Mouse (Mus musculus): Measurements from ENCODE around the gene Adap1.
A peak's percentile ranks its signal among the peaks of the same experiment; 100 is the strongest.

The Adap1 gene

DNA sequence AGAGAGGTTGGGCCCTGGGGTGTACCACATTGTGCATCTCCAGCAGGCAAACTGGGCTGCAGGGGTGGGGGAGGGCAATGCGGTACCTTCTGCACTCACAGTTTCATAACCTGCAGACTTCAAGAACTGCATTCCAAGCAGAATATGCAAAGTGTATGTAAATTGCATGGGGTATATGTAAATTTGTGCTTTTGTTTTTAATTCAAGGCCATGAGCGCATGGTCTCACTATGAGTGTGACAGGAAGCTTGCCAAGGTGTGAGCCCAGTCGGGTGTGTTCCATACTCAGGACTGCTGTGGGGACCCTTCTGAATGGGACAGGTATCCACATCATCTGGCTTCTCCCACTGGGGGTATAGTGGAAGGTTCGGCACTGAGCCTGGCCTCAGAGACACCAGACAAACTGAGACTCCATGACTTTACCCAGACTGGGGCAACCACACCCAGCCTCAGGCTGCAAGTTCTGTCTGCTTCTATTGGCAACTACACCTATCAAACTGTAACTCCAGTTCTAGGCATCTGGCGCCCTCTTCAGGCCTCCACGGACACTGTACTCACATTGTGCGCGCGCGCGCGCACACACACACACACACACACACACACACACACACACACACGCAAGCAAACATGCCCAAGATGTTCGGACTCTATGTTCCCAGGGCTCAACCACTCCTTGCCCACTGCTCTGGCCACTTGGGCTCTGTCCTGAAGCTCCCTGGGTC is 41.8 kb downstream of the Adap1 start:
- DNase-seq, result no peak

- DNase-seq, result peak; percentile 77
These were observed 43.2 kb downstream of the Adap1 start for GRCm38 (mm10) chr5:139282191-139282590.

DNA sequence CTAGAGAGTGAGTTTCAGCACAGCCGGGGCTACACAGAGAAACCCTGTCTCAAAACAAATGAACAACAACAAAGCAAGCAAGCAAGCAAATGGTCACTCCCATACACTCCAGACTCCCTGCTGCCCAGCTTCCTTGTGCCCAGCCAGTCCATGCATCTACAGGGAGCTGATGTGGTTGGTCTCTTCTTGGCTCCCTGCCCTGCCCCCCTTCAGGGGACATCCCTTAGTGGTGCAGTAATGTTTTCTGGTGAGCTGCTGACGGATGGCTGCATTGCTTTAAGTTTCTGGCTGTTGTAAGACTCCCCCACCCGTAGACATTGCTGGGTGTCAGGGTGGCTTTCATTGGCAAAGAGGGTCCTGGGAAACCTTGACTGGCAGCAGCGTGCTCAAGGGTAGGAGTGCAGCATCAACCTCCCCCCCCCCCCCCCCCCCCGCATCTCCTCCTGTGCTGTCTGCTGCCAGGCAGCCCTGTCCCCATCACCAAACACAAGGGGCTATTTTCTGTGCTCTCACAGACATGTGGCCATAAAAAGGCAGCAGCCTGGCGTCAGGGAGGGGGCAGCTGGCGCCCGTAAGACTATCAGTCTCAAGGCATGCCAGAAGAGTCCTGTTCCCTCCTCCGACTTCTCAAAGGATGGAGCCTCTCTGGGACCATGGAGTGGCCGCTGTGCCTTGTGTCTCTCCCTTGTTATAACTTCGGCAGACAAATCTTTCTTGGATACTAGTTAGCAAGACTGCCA is 43.9 kb downstream of the Adap1 start:
- no peak for DNase-seq

GRCm38 (mm10) chr5:139277287-139277686 is 48.1 kb downstream of the Adap1 start:
- DNase-seq, result no peak

DNA sequence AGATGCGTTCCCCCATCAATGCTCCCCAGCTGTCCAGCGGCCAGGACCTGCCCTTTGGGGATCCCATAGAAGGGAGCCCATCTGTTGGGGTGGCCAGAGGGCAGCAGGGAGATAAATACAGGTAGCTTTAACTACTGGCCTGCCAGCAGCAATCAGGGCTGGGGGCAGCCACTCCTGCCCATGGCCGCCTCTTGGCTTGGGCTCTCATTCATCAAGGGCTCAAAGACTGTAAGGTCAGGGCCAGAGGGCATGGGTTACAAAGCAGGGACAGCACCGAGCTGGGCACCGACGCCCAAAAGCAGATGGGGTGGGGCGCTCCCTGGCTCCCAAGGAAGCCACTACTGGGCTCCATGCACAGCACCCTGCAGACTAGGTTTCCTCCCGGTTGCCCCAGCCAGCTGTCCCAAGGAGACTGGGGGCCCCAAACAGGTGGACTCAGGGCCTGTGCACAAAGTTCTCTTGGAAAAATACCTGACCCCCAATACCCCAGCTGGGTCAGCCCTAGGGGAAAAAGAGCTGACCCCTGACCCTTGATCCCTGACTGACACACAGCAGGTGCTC is 53.3 kb downstream of the Adap1 start:
- no peak for DNase-seq

DNA sequence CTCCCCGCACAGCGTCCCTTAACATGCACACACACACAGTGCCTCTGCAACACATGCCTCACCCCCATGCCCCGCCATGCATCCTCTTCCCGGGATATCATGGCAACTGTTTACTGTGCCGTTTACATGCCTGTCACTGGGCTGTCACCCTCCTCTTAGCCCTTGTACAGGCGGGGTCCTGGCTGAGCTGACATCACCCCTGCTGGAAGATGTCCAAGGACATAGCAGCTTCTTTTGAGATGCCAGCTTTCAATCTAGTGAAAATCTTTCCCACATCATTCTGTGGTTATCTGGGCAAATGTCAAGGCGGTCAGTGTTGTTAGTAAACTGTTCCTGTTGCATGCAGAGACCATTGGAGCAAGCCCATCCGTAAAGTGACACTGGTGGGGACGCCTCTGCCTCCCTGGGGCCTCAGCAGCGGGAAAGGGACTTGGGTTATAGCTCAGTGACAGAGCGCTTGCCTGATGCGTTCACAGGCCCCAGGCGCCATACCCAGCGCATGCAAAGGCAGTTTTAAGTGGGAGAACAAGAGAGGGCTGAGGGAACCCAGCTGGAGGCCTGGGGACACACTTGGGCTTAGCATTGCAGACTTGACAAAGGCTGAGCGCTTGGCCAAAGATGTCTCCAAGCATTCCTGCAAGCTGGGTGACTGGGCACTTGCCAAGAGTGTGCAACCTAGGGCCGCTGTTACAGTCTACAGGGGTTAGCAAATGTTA is 54.5 kb downstream of the Adap1 start:
- DNase-seq, result no peak

- no peak for DNase-seq
These were observed 57.8 kb downstream of the Adap1 start for GRCm38 (mm10) chr5:139267661-139268060.

DNA sequence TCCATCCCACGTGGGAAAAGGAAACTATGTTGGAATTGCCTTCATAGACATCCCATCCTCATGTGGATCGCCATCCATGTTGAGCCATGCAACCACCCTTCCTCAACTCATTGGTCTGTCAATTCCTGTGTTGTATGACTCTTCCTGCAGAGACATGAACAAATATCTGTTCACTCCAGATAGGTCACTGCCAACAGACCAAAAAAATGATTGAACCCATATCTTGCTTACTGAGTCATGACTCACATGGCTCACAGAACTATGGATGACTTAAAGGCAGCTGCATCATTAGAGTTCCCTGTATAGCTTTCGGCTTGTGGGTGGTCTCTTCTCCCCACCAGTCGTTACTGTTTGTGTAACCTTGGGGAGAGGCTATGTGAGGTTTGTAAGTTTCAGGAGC is 64.0 kb downstream of the Adap1 start:
- DNase-seq, result no peak

DNA sequence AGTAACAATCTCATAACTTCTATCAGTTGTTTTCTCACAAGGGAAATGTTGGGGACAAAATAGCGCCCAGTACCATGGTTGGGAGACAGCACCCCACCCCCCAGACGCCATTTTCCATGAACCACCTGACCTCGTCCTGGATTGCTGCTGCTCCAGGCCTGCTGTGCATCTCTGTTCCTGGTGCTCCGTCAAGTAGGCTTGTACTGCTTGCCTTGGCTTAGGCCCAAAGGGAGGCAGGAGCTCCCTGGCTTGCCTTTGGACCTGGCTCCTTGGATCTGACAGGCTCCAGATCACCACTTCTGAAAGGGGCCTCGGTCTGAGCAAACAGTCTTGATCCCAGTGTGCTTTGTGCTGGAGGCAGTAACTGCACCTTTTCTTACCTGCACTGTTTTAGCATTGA is 65.6 kb downstream of the Adap1 start:
- peak; percentile 57 for DNase-seq

GRCm38 (mm10) chr5:139258371-139259035 is 66.9 kb downstream of the Adap1 start:
- no peak for DNase-seq

- DNase-seq, result no peak
These were observed 67.6 kb downstream of the Adap1 start for GRCm38 (mm10) chr5:139257818-139258217.

- DNase-seq, result no peak
These were observed 68.2 kb downstream of the Adap1 start for GRCm38 (mm10) chr5:139257265-139257664.

DNA sequence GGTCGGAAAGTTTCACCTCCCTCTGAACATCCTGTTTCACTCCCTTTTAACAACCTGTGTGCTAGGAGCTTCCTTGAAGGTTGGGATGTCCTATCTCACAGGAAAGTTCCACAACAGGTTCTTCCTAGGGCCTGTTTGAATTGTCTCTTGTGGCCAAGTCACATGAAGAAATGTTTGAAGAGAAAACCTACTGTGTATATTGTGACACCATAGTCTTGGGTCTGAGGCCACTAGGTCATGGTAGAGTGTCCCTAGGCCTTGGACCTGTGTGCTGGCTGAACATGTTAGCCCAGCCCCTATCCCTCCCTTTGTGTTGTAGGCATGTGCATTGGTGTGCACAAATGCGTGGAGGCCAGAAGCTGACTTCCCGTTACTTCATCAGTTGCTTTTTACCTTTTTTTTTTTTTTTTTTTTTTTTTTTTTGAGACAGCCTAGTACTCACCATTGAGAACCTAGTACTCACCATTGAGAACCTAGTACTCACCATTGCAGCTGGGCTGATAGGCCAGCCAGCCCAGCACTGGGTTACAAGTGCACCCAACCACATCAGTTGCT is 69.1 kb downstream of the Adap1 start:
- DNase-seq, result no peak

DNA sequence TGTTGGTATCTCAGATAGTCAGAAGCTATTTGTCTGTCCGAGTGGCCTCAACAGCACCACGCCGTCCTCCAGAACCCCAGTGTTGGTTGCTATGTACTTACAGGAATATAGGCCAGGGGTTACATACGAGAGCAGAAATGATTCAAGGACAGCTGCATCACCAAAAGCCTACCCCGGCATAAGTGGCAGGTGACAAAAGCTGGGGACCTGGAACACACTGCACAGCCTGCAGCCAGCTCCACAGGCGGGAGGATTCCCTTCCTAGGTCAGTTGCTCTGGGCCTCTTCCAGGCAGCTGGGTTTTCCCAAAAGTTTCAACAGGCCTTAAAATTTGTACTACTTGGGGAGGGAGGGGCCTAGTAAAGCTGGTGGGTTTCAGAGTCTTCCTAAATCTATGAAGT is 69.6 kb downstream of the Adap1 start:
- no peak for DNase-seq

DNA sequence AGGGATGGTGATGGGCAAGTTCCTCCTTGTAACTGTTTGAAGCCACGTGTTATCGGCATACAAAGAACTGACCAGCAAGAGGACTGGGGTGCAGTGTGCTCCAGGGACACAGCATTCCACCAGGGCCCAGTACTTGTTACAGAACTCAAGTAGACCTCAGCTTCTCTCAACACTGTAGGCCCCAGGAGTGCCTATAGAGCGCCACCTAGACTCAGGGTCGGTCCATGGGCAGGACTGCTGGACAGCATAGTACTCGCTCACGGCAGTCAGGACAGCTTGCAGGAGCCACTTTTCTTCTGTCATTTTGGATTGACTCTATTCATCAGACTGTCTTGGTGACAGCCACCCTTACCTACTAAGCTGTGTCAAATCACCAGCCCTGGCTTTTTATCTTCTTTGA is 70.5 kb downstream of the Adap1 start:
- DNase-seq, result no peak

- DNase-seq, result peak; percentile 49
These were observed 72.1 kb downstream of the Adap1 start for GRCm38 (mm10) chr5:139253301-139253741.

- no peak for DNase-seq
These were observed 72.5 kb downstream of the Adap1 start for GRCm38 (mm10) chr5:139252910-139253245.

GRCm38 (mm10) chr5:139252081-139252909 is 73.1 kb downstream of the Adap1 start, which contains the start of gene Get4:
TSS of gene Get4 (plus strand) at chr5:139252324.
- peak; percentile 99 for DNase-seq

DNA sequence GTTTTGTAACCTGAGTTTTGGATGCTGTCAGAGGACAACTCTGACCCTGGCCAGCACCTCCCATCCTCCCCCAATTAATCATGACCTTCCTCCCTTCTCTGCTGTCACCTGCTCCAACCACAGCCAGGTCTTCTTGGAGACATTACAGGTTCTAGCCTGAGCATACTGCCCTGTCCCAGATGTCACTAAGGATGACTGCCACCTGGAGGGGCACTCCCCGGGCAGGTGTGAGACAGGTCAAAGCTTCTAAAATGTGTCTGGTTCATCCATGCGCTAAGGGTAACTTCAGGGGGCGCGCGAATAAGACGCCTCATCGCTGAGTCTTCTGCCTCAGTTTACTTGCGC is 73.7 kb downstream of the Adap1 start:
- no peak for DNase-seq

DNA sequence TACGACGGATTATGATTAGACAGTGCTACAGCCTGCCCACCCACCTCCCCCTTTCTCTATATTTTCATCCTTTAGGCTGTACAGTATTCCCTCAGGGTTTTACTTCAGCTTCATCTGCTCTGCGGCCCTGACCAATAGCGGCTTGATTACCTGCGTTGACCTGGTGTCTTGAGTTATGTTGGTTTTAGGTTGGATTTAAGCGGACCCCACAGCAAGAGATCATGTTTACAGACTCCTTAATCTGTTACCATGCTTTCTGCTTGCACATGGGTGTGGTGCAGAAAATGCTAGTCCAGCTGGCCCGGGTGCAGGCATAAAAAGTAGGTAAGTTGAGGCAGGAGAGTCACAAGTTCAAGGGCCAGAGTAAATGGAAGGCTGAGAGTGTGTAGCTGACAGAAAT is 74.1 kb downstream of the Adap1 start:
- no peak for DNase-seq

GRCm38 (mm10) chr5:139248846-139249245 is 76.6 kb downstream of the Adap1 start:
- no peak for DNase-seq

- no peak for DNase-seq
These were observed 77.7 kb downstream of the Adap1 start for GRCm38 (mm10) chr5:139247767-139248166.
